Mouse (Mus musculus) adrenal gland, postnatal 25 days (tissue): ENCODE results near the gene Spg7. TPM values are rescaled to one million over a fixed set of nuclear protein-coding genes. Genes with fewer than 3 reads are reported as not detected.
A peak's percentile ranks its signal among the peaks of the same experiment; 100 is the strongest.
"Not testable (repeated sequence)": the region's sequence is repeated elsewhere in the genome, so short reads cannot be mapped to it uniquely, and the experiment has no call there.

ENCODE experiments used
- DNase-seq: peaks from one replicate; pipeline ENCODE4 v3.0.0; 2021; ENCODE audit warnings: mixed read lengths
- total RNA-seq: library from RNA; stranded (reverse); gene quantifications from 2 replicates; pipeline ENCODE4 v1.2.3, GENCODE M21; 2021

The Spg7 gene
- total RNA-seq, 1 experiment from 2014 or later, result 91.5 TPM

GRCm38 (mm10) chr8:123097786-123098584 is 35.2 kb downstream of the Spg7 start:
- DNase-seq, result peak; percentile 31

- DNase-seq, result no peak
Observed at GRCm38 (mm10) chr8:123100288-123100687, 37.5 kb downstream of the Spg7 start.

GRCm38 (mm10) chr8:123101244-123101643 is 38.5 kb downstream of the Spg7 start:
- no peak for DNase-seq

DNA sequence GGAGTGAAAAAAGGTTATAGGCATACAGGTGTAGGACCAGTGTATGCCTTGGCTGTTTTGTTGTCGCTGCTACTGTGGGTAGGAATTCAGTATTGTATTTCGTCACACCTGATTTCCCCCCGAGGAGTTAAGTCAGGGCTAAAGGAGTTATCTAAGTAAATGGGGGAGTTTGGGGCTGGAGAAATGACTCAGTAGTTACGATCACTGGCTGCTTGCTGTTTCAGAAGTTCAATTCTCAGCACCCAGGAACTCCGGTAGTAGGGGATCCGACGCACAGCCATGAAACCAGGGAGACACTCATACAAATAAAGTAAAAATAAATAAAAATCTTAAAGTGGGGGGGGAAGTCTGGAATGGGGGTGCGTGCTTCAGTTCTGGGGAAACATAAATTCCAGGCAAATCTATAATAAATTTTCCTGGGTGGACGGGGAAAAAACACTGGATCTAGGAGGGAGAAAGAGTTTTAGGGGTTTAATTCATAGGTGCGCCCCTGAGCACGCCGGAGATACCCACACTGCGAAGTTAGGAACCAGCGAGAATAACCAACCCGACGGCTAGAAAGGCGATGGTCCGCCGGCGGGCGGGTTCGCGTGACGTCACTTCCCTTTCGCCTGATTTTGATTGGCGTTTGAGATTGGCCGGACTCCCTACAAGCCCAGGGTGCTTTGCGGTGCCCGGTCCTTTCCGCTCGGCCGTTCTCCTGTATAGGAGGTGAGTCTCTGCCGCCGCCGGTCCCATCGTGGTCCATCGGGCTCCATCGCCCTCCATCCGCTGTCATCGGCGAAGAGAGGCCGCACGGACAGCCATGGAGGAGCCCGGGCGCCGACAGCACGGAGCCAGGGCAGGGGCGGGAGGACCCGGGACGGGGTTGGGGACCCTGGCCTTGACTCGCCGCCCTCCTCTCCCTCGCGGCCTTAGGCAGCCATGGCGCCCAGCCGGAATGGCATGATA is 39.3 kb downstream of the Spg7 start, which contains the start of gene Rpl13:
Rpl13 (plus strand) TSS at position 616 of the 951 bp plus-strand sequence.
- peak; percentile 95 for DNase-seq

DNA sequence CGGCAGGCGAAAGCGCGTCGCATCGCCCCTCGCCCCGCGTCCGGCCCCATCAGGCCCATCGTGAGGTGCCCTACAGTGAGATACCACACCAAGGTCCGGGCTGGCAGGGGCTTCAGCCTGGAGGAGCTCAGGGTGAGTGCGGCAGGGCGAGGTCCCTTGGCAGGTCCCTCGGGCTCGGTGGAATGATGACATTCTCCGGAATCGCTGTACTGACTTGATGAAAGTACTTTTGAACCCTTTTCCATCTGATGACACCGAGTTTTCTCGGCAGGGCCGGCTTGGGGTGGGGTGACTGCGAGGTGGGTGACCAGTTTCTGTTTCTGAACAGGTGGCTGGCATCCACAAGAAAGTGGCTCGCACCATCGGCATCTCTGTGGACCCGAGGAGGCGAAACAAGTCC is 40.1 kb downstream of the Spg7 start:
- not testable (repeated sequence) for DNase-seq

DNA sequence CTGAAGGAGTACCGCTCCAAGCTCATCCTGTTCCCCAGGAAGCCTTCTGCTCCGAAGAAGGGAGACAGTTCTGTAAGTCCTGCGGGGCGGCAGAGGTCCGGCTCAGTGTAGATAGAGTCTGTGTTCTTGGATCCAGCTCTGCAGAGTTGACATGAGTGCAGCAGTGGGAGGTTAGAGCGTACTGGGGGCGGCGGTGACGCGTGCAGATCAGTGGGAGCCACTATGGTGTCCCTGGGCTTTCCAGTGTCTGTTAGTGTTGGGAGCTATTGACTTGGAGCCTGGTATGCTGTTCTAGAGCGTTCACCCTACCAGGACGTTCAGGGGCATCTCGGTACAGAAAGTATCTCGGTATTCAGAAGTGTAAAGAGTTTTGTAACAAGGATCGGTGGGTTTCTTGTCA is 40.5 kb downstream of the Spg7 start:
- no peak for DNase-seq

DNA sequence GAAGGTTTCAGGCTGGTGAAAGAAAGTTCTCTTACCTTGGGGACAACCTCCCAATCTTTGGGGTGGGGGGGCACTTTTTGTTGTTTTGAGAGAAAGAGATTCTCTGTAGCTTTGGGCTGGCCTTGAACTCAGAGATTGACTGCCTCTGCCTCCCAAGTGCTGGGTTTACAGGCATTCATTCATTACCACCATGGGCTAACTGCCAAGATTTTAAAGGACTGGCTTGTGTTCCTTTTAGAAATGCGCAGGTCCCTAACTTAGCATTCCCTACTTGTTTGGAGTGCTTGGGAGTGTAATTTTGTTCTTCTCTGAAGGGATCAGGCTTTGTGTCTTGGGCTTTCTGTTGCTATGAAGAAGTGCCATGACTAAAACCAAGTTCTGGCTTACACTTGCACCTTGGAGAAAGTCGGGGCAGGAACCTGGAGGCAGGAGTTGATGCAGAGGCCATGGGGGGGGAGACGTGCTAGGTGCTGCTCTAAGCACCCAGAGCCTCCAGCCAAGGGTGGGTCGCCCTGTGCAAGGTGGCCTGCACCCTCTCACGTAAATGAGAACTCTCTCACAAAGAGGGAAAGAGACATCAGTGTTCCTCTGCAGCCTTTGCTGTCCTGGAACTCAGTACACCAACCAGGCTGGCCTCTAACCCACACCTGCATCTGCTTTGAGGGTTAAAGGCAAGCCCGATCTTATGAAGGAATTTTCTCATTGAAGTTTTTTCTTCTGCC is 41.5 kb downstream of the Spg7 start:
- no peak for DNase-seq

GRCm38 (mm10) chr8:123105553-123106326 is 43.0 kb downstream of the Spg7 start:
- no peak for DNase-seq

DNA sequence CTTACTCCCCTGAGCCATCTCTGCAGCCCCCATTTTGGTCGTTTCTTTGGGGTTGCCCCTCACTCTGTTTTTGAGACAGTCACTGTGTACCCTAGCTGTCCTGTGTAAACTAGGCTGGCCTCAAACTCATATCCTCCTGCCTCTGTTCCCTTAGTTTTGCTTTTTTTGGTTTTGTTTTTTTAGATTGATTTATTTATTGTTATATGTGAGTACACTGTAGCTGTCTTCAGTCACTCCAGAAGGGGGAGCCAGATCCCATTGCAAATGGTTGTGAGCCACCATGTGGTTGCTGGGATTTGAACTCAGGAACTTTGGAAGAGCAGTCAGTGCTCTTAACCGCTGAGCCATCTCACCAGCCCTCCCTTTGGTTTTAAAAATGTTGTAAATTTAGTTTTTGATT is 43.8 kb downstream of the Spg7 start:
- DNase-seq, result no peak

DNA sequence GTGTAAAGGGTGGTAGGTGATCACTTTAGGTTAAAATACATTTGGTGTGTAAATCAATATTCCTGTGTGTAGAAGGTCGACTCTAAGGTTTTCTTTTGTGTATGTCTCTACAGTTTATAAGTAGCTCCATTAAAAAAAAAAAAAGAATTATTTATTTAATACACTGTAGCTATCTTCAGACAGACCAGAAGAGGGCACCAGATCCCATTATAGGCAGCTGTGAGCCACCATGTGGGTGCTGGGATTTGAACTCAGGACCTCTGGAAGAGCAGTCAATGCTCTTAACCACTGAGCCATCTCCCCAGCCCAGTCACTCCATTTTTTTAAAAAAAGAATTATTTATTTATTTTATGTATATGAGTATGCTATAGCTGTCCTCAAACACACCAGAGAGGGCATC is 45.3 kb downstream of the Spg7 start:
- DNase-seq, result no peak

- DNase-seq, result no peak
Observed at GRCm38 (mm10) chr8:123108953-123109352, 46.2 kb downstream of the Spg7 start.

DNA sequence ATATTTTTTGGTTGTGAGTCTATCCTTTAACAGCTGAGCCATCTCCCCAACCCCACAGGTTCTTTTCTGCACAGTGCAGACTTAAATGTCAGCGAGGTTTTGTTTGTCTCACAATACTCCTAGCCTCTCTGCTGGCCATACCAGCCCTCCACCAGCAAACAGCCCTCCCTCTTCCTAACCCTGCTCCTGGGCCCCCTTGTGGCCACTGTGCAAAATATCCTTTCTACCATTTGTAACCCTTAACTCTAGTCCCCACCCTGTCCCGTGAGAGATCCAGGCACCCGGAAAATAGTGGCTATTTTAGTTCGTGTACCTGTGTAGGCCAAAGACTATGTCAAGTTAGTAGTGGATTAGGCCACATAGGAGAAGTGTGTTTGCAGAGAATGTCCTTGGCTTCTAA is 47.9 kb downstream of the Spg7 start:
- DNase-seq, result peak; percentile 58

DNA sequence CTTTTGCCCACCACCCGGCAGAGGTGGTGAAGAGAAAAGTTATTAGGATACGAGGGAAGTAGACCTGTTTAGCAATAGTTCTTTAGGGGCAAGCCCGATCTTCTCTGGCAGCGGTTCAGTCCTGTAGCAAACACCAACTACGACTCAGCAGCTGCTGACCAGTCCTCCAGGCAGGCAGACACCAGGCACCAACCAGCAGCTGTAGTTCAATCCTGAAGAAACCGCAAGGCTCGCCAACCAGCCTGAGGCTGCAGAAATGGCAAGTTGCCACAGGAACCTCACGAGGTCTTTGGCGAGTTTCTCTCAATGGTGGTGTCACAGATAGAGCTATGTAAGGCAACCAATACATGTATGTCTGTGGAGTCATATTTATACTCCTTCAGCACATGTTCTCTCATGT is 50.1 kb downstream of the Spg7 start:
- DNase-seq, result no peak

- DNase-seq, result no peak
Observed at GRCm38 (mm10) chr8:123113908-123114469, 51.2 kb downstream of the Spg7 start.

- no peak for DNase-seq
Observed at GRCm38 (mm10) chr8:123114644-123115043, 51.9 kb downstream of the Spg7 start.

DNA sequence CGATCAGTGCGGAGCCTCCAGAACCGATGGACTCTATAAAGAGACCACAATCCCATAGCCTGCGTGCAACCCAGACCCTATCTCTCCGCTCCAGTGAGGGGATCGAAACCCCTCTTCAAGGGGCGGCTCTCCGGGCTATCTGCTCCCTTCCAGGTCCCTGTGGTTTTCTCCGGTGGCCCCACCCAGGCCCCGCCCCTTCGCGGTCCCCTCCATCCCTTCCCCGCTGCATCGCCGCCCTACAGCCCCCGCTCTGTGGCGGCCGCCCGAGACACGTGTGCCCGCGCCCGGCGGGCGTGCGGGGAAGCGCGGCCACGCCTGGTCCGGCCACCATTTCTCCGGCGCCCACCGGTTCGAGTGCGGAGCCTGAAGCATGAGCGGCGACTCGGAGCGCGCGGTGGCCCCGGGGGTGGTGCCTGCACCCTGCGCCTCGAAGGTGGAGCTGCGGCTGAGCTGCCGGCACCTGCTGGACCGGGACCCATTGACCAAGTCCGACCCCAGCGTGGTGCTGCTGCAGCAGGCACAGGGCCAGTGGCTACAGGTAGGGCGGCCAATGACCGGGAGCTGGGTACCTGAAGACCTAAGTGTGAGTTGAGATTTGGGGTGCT is 54.5 kb downstream of the Spg7 start, which contains the start of gene Cpne7:
Cpne7 (plus strand) TSS at position 248 of the 605 bp plus-strand sequence.
- DNase-seq, result no peak

DNA sequence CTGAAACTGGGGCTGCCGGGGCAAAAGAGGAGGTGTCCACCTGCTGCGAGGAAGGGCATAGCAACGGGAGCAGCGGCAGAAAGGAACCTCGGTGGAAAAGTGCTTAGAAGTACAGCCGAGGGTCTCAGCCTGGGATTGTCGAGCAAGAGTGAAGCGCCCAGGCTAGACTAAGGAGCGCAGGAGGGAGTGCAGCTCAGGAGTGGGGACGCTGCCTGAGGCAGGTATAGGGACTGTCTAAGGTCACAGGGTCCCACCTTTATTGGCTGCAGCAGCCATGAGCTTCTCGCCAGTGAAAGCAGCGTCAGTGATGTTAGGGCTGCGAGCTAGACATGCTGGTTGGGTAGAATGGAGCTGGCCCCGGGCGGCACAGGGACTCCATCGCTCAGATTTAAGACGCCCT is 55.0 kb downstream of the Spg7 start:
- DNase-seq, result no peak

- no peak for DNase-seq
Observed at GRCm38 (mm10) chr8:123122059-123122458, 59.3 kb downstream of the Spg7 start.

- DNase-seq, result no peak
Observed at GRCm38 (mm10) chr8:123122670-123123069, 59.9 kb downstream of the Spg7 start.

- no peak for DNase-seq
Observed at GRCm38 (mm10) chr8:123126193-123126816, 63.6 kb downstream of the Spg7 start.
